Mouse (Mus musculus) thymus, postnatal 25 days (tissue): ENCODE results near the gene Metrnl.

ENCODE experiments used
- DNase-seq: peaks from one replicate; pipeline ENCODE4 v3.0.0; 2022

Metrnl gene

DNA sequence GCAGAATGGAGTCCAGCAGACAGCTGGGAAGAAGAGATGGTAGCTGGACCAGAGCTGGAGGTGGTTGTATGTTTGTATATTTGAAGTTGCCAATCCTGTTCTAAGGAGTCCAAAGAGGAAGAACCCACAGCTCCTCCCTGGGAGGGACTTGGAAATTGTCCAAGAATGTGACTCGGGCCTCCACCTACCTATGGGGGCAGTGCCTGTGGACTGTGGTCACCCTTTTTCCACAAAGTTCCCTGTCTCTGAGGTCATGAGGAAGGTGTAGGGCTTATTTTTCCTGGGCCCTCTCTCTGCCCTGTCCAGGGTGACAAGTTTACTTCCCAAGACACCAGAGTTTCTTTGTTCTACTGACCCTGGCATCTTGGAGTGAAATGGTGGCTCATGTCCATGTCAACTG, 39.6 kb downstream of the Metrnl start:
- no peak for DNase-seq

DNA sequence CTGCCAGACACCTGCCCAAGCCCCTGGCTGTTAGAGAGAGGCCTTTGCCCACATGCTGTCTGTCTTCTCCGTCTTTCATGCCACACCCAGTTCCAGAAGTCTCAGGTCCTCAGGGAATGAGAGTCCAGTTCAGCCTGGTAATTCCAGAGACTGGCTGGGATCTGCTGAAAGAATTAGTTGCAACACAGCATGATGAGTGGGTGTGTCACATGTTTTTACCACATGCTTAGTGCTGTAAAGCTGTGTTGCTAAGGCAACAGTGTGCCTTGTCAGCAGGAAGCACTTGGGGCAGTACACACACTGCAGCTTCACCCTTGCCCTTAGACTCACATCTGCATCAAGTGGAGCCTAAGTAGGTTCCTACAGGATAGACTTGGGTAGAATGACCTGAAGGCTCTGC, 40.1 kb downstream of the Metrnl start:
- DNase-seq = no peak

DNA sequence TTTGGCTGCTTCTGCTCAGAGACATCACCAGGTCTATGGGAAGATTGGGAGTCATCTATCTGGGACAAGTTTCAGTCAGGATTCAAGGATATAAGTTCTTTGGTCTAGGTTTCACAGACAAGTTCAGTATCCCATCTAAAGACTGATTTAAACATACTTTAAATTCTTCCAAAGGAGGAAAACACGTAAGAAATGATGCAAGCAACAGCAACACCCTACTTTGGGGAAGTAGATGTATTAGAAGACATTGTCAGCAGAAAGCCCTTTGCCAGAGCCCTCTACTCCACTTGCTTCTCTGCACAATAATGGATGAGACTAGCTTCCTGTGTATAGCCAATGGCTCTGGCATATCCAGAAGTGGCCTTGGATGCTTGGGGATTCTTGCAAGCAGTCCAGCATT, 41.8 kb downstream of the Metrnl start:
- DNase-seq = no peak

- DNase-seq = no peak
These were observed 42.7 kb downstream of the Metrnl start for GRCm38 (mm10) chr11:121743915-121744628.

GRCm38 (mm10) chr11:121746941-121747494, 45.7 kb downstream of the Metrnl start:
- DNase-seq = no peak

- DNase-seq = no peak
These were observed 46.8 kb downstream of the Metrnl start for GRCm38 (mm10) chr11:121748003-121748684.
